Mouse (Mus musculus) heart, adult 8-10 months (tissue): ENCODE measurements around the gene Skor1. TPM values are rescaled to one million over a fixed set of nuclear protein-coding genes. Genes with fewer than 3 reads are reported as not detected.
A peak's percentile ranks its signal among the peaks of the same experiment; 100 is the strongest.

ENCODE experiments used
- DNase-seq: peaks from one replicate; pipeline ENCODE4 v3.0.0; 2022; ENCODE audit warnings: low spot score
- total RNA-seq, 4 experiments: library from RNA; stranded (reverse); gene quantifications; 2 replicates each; pipeline ENCODE4 v1.2.4; 2022

Gene Skor1
- total RNA-seq, 4 experiments from 2014 or later: 0.08 to 0.20 (median 0.12) TPM; not detected in 1

GRCm38 (mm10) chr9:63135801-63136200, 13.0 kb downstream of the Skor1 start:
- peak; percentile 42 for DNase-seq

GRCm38 (mm10) chr9:63135356-63135755, 13.4 kb downstream of the Skor1 start:
- DNase-seq: no peak

- no peak for DNase-seq
Measured at GRCm38 (mm10) chr9:63133659-63134058, 15.1 kb downstream of the Skor1 start.

GRCm38 (mm10) chr9:63132673-63133601, 15.8 kb downstream of the Skor1 start:
- DNase-seq: peak; percentile 95

GRCm38 (mm10) chr9:63131957-63132602, 16.7 kb downstream of the Skor1 start:
- peak; percentile 36 for DNase-seq

GRCm38 (mm10) chr9:63129641-63130041, 19.1 kb downstream of the Skor1 start:
- DNase-seq: no peak

GRCm38 (mm10) chr9:63124512-63124911, 24.2 kb downstream of the Skor1 start:
- no peak for DNase-seq

GRCm38 (mm10) chr9:63123451-63124438, 25.0 kb downstream of the Skor1 start:
- peak; percentile 95 for DNase-seq

- no peak for DNase-seq
Measured at GRCm38 (mm10) chr9:63122161-63122833, 26.5 kb downstream of the Skor1 start.

- no peak for DNase-seq
Measured at GRCm38 (mm10) chr9:63118385-63118784, 30.4 kb downstream of the Skor1 start.

- DNase-seq: no peak
Measured at GRCm38 (mm10) chr9:63112514-63112913, 36.2 kb downstream of the Skor1 start.

- DNase-seq: no peak
Measured at GRCm38 (mm10) chr9:63109782-63110087, 39.0 kb downstream of the Skor1 start.

- peak; percentile 98 for DNase-seq
Measured at GRCm38 (mm10) chr9:63109020-63109781, 39.6 kb downstream of the Skor1 start.

- DNase-seq: peak; percentile 57
Measured at GRCm38 (mm10) chr9:63108580-63108979, 40.2 kb downstream of the Skor1 start.

- DNase-seq: no peak
Measured at GRCm38 (mm10) chr9:63100660-63101059, 48.1 kb downstream of the Skor1 start.

- no peak for DNase-seq
Measured at GRCm38 (mm10) chr9:63099876-63100275, 48.9 kb downstream of the Skor1 start.

GRCm38 (mm10) chr9:63099344-63099743, 49.4 kb downstream of the Skor1 start:
- no peak for DNase-seq

GRCm38 (mm10) chr9:63098887-63099286, 49.9 kb downstream of the Skor1 start:
- no peak for DNase-seq

- DNase-seq: no peak
Measured at GRCm38 (mm10) chr9:63097204-63097603, 51.6 kb downstream of the Skor1 start.

- DNase-seq: no peak
Measured at GRCm38 (mm10) chr9:63094030-63094429, 54.7 kb downstream of the Skor1 start.
